Mouse (Mus musculus) urinary bladder, postnatal 4 days (tissue): ENCODE results near the gene Kiss1.

ENCODE experiments used
- DNase-seq, 2 experiments: peaks; one replicate each; pipeline ENCODE4 v3.0.0; 2021 to 2022; ENCODE audit warnings: low spot score in 2 of 2

Gene Kiss1

DNA sequence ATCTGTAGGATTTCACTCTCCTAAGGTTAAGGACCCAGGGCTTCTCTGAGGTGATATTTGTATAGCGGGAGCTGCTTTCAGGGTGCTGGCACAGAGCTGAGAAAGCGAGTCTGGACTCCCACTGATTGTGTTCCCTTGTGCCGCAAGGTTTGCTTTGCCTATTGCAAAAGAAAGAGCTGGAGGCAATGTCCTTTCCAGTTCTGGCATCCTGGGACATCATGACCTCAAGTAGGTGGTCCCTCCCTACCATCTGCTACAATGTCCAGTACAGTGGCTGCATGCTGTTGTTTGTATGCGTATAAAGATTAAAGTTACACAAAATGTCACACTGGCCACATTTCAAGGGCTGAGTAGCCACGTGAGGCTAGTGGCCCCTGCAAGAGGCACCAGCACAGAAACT, 40.4 kb downstream of the Kiss1 start:
- DNase-seq = no peak

- peak; percentile 76 to 82 for DNase-seq
Observed at GRCm38 (mm10) chr1:133363276-133364021, 41.8 kb downstream of the Kiss1 start, which contains the start of gene Etnk2. TSS of gene Etnk2 (plus strand) at chr1:133363572.

GRCm38 (mm10) chr1:133364022-133364630, 42.5 kb downstream of the Kiss1 start:
- DNase-seq = no peak

DNA sequence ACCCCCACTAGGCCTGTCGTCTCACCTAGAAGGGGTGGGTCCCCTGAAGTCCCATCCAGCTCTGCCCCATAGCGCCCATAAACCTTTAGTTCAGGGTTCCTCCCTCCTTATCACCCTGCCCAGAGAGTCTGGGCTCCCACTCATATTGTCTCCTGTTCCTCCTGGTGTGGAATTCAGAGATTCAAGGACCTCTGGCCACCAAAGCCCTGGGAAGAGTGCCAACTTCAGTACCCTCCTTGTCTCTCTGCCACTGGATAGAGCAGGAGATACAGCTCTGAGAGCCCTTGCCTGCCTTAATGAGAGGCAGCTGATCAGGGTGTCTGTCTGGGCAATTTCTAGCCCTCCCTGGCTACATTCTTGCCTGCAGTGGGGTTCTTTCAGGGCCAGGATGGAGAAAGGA, 43.2 kb downstream of the Kiss1 start:
- no peak for DNase-seq

DNA sequence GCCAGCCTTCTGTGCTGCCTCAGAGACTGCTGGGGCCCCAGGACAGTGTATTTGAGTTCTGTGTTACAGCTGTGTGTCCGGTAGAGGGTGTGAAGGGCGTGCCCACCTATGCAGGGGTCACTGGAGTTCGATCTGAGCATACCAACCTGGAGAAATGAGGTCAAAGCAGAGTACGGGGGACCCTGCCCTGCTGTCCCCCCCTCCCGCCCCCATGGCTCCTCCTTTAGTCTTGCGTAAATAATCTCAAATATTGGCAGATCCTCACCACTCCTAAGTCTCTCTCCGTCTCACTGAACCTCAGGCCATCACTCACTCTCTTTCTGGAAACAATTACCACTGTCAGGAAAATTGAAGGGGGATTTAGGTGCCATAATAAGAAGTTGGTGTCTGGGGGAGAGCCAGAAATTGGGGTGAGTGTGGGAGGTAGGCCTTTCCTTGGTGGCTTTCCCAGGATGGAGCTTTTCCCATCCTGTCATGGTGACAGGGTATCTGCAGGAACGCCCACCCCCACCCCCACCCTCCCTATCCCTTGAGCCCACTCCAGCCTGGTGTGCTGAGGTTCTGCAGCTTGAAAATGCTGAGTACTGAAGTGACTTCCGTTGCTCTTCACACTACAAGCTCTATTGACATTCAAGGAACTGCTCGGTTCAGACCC, 45.4 kb downstream of the Kiss1 start:
- no peak for DNase-seq

- peak in 1 of 2 experiments; percentile 70 for DNase-seq
Observed at GRCm38 (mm10) chr1:133367606-133368488, 46.2 kb downstream of the Kiss1 start.

- DNase-seq = no peak
Observed at GRCm38 (mm10) chr1:133368644-133369043, 47.0 kb downstream of the Kiss1 start.

DNA sequence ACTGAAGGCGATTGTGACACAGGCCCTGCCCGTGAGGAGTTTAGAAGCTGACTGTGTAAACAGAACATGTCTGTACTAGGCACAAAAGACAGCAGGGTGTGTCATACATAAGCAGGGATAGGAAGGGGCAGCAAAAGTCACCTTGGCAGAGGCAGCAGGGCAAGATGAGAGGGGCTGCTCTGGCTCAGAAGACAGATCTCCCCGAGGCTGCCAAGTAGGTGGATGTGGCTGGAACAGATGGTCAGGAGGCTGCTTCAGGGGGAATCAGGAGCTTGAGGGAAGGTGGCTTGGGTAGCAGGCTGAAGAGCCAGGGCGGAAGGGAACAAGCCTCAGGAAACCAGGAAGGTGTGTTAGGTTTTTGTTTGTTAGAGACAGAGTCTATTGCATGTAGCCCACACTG, 48.7 kb downstream of the Kiss1 start:
- no peak for DNase-seq

DNA sequence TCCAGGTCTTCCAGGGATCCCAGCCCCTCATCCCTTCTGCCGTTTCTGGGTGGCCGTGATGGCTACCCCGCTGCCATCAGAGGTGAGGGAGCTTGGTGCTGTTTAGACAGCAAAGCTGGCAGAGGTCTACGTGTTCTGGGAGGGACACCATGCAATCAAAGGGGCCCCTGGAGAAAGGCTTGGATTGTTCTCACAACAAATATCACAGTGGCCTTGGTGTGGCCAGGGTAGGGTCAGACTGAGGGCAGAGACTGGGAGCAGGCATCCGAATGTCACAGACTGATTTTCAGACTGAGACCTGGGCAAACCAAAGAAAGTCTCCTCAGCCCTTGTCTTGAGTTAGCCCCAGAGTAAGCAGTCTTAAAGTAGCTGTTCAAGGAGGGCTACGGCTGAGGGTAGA, 49.8 kb downstream of the Kiss1 start:
- DNase-seq = no peak

- no peak for DNase-seq
Observed at GRCm38 (mm10) chr1:133372113-133372512, 50.4 kb downstream of the Kiss1 start.

- no peak for DNase-seq
Observed at GRCm38 (mm10) chr1:133375696-133376346, 54.1 kb downstream of the Kiss1 start.

- no peak for DNase-seq
Observed at GRCm38 (mm10) chr1:133377547-133377946, 55.9 kb downstream of the Kiss1 start.
